Mouse (Mus musculus) lung, adult 2 months (tissue): ENCODE data around the gene D17Wsu92e.

Experiments
- CTCF ChIP-seq: fragments of 200-500 bp; IDR thresholded peaks from 2 replicates; pipeline ENCODE4 v1.5.1; 2011; ENCODE audit warnings: mild to moderate bottlenecking, low read length, control low read depth; ENCODE audit not compliant: insufficient read depth
- POLR2A ChIP-seq: fragments of 200-500 bp; IDR thresholded peaks from 2 replicates; pipeline ENCODE4 v1.6.1; 2011; ENCODE audit warnings: low read depth, mild to moderate bottlenecking, control low read depth, low read length, borderline replicate concordance; ENCODE audit errors: extremely low read depth

DNA sequence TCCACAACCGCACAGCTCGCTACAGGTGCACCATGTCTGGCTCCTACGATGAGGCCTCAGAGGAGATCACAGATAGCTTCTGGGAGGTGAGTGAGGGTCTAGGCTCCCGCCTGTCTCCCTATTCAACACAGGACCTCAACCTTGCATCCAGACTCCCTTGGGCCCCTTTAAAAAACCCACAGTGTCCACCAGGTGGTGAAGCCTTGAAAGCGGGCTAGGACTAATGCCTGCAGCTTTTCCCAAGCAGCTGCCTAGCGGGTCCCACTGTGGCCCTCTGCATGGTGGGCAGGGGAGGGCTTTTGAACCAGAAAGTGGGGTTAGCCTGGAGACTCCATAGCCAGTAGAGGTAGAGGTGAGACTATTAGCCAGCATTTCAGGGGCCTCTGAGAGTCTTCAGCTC, 118.6 kb downstream of the D17Wsu92e start:
- TF ChIP-seq POLR2A (no peak), CTCF (no peak)
